Mouse (Mus musculus) bone marrow, adult 2 months (tissue): ENCODE results near the gene Tm7sf3. TPM values are rescaled to one million over a fixed set of nuclear protein-coding genes. Genes with fewer than 3 reads are reported as not detected.
A peak's percentile ranks its signal among the peaks of the same experiment; 100 is the strongest.

ENCODE experiments used
- H3K27ac ChIP-seq: fragments of 200-500 bp; 2 replicates; pipeline ENCODE4 v1.5.1; 2012; ENCODE audit warnings: low read depth, mild to moderate bottlenecking, control low read depth, inconsistent platforms, low read length; ENCODE audit not compliant: control insufficient read depth, poor library complexity, insufficient read depth
- H3K4me1 ChIP-seq: fragments of 200-500 bp; 2 replicates; pipeline ENCODE4 v1.6.1; 2011; ENCODE audit warnings: low read length; ENCODE audit not compliant: control insufficient read depth, insufficient read depth
- H3K4me3 ChIP-seq: fragments of 200-500 bp; replicated peaks from 2 replicates; pipeline ENCODE3; 2011; ENCODE audit warnings: mild to moderate bottlenecking, low read depth, low read length, control low read depth; ENCODE audit not compliant: control insufficient read depth
- CTCF ChIP-seq: fragments of 200-500 bp; IDR thresholded peaks from 2 replicates; pipeline ENCODE4 v1.5.1; 2011; ENCODE audit warnings: low read length, control low read depth; ENCODE audit not compliant: control insufficient read depth, insufficient read depth
- POLR2A ChIP-seq: fragments of 200-500 bp; IDR thresholded peaks from 2 replicates; pipeline ENCODE4 v1.6.1; 2011; ENCODE audit warnings: low read depth, mild to moderate bottlenecking, control low read depth, low read length, borderline replicate concordance; ENCODE audit not compliant: control insufficient read depth
- WGBS: fragments of 180-500 bp; shearing (Covaris S2); methylation state at CpG from one replicate; pipeline ENCODE4 v1.1.7; 2018; 5-methylcytosine and 5-hydroxymethylcytosine counted together
- polyA plus RNA-seq: library from polyadenylated mRNA; stranded (reverse); fragments of >200 nt; gene quantifications from 2 replicates; pipeline ENCODE4 v1.2.4, GENCODE M21; 2011; ENCODE audit warnings: low replicate concordance; ENCODE audit not compliant: missing spikeins, insufficient read depth, insufficient read length

Gene Tm7sf3
- 19.5 and 20.1 TPM in 2 replicates for polyA plus RNA-seq

- Histone ChIP-seq H3K27ac (peak within 1 kb of the TSS; percentile 86), H3K4me3 (peak within 1 kb of the TSS; percentile 83), H3K4me1 (peaks cover 3% of the 10 kb centered on the region; the same call in 1 of the 2 replicates)
- WGBS, result under 1% methylated on average over 60 of the region's 60 CpGs
- TF ChIP-seq POLR2A, result peak; percentile 99
- TF ChIP-seq CTCF, result peak; percentile 28; the same call in 1 of the 2 replicates
These were observed at the start of gene Tm7sf3, which contains the start of gene Med21 for GRCm38 (mm10) chr6:146642276-146643183. Tm7sf3 (minus strand) TSS chr6:146642824. Med21 (plus strand) TSS chr6:146642547.

- Histone ChIP-seq H3K4me1 (no peaks in the 10 kb centered on the region; the same call in 1 of the 2 replicates), H3K27ac (no peak overlapping the region), H3K4me3 (no peak overlapping the region)
- TF ChIP-seq CTCF (no peak), POLR2A (no peak)
- WGBS, result 88% methylated on average over 5 of the region's 5 CpGs
These were observed 46.2 kb upstream of the Tm7sf3 start for GRCm38 (mm10) chr6:146688861-146689260.

GRCm38 (mm10) chr6:146688010-146688409 is 45.4 kb upstream of the Tm7sf3 start:
- Histone ChIP-seq H3K4me1 (no peaks in the 10 kb centered on the region; the same call in 1 of the 2 replicates), H3K27ac (no peak overlapping the region), H3K4me3 (no peak overlapping the region)
- TF ChIP-seq CTCF, result no peak
- TF ChIP-seq POLR2A, result no peak
- 82% methylated on average over 7 of the region's 7 CpGs for WGBS

- Histone ChIP-seq H3K4me3 (no peak overlapping the region), H3K27ac (no peak overlapping the region), H3K4me1 (no peaks in the 10 kb centered on the region; the same call in 1 of the 2 replicates)
- TF ChIP-seq CTCF (no peak), POLR2A (no peak)
- WGBS, result 44% methylated on average over 5 of the region's 5 CpGs
These were observed 44.0 kb upstream of the Tm7sf3 start for GRCm38 (mm10) chr6:146686463-146687196.

- TF ChIP-seq CTCF (peak; percentile 43), POLR2A (no peak)
- Histone ChIP-seq H3K27ac (no peak overlapping the region), H3K4me1 (no peaks in the 10 kb centered on the region; the same call in 1 of the 2 replicates), H3K4me3 (no peak overlapping the region)
- 65% methylated on average over 17 of the region's 17 CpGs for WGBS
These were observed 43.2 kb upstream of the Tm7sf3 start for GRCm38 (mm10) chr6:146685781-146686308.

- Histone ChIP-seq H3K4me1 (no peaks in the 10 kb centered on the region; the same call in 1 of the 2 replicates), H3K27ac (no peak overlapping the region), H3K4me3 (no peak overlapping the region)
- WGBS, result 89% methylated on average over 4 of the region's 4 CpGs
- no peak for TF ChIP-seq POLR2A
- TF ChIP-seq CTCF, result no peak
These were observed 41.3 kb upstream of the Tm7sf3 start for GRCm38 (mm10) chr6:146683881-146684280.

GRCm38 (mm10) chr6:146678136-146679070 is 35.8 kb upstream of the Tm7sf3 start:
- Histone ChIP-seq H3K27ac (no peak overlapping the region), H3K4me1 (peaks cover 1% of the 10 kb centered on the region; the same call in 1 of the 2 replicates), H3K4me3 (no peak overlapping the region)
- no peak for TF ChIP-seq CTCF
- no peak for TF ChIP-seq POLR2A
- 63% methylated on average over 10 of the region's 10 CpGs for WGBS
